Mouse (Mus musculus) ovary, adult 18-20 months (tissue): ENCODE measurements around the gene Vkorc1.
"Not testable (repeated sequence)": the region's sequence is repeated elsewhere in the genome, so short reads cannot be mapped to it uniquely, and the experiment has no call there.

Source experiments
- DNase-seq: peaks from one replicate; pipeline ENCODE4 v3.0.0; 2022; ENCODE audit warnings: low spot score, mixed read lengths

The Vkorc1 gene

GRCm38 (mm10) chr7:127895442-127895841, at the start of gene Vkorc1, which contains the start of gene Gm21974:
Gene Vkorc1, minus strand, starts transcription at chr7:127895617.
Gene Gm21974, minus strand, starts transcription at chr7:127895454.
- peak; percentile 96 for DNase-seq

GRCm38 (mm10) chr7:127944614-127945013, 49.2 kb upstream of the Vkorc1 start:
- DNase-seq, result no peak

GRCm38 (mm10) chr7:127942097-127942496, 46.7 kb upstream of the Vkorc1 start:
- DNase-seq, result not testable (repeated sequence)

GRCm38 (mm10) chr7:127936216-127936884, 40.9 kb upstream of the Vkorc1 start:
- DNase-seq, result no peak

- DNase-seq, result no peak
These were observed 40.3 kb upstream of the Vkorc1 start for GRCm38 (mm10) chr7:127935748-127936159.

- peak; percentile 94 for DNase-seq
These were observed 39.8 kb upstream of the Vkorc1 start for GRCm38 (mm10) chr7:127935028-127935722.

GRCm38 (mm10) chr7:127934075-127934474, 38.7 kb upstream of the Vkorc1 start:
- DNase-seq, result no peak

- no peak for DNase-seq
These were observed 37.0 kb upstream of the Vkorc1 start for GRCm38 (mm10) chr7:127932273-127933031.

GRCm38 (mm10) chr7:127931351-127932135, 36.1 kb upstream of the Vkorc1 start:
- peak; percentile 28 for DNase-seq

- DNase-seq, result no peak
These were observed 35.2 kb upstream of the Vkorc1 start for GRCm38 (mm10) chr7:127930636-127931035.

- DNase-seq, result peak; percentile 40
These were observed 34.5 kb upstream of the Vkorc1 start, which contains the start of gene Prss8 for GRCm38 (mm10) chr7:127929923-127930322. Gene Prss8, minus strand, starts transcription at chr7:127930104.

- DNase-seq, result no peak
These were observed 33.2 kb upstream of the Vkorc1 start for GRCm38 (mm10) chr7:127928596-127928995.

GRCm38 (mm10) chr7:127927726-127928125, 32.3 kb upstream of the Vkorc1 start:
- no peak for DNase-seq

GRCm38 (mm10) chr7:127926846-127927245, 31.4 kb upstream of the Vkorc1 start:
- DNase-seq, result no peak

- DNase-seq, result no peak
These were observed 30.6 kb upstream of the Vkorc1 start for GRCm38 (mm10) chr7:127926066-127926465.

- no peak for DNase-seq
These were observed 29.8 kb upstream of the Vkorc1 start for GRCm38 (mm10) chr7:127925252-127925651.

- DNase-seq, result no peak
These were observed 28.3 kb upstream of the Vkorc1 start for GRCm38 (mm10) chr7:127923714-127924113.

GRCm38 (mm10) chr7:127922451-127923275, 27.2 kb upstream of the Vkorc1 start:
- no peak for DNase-seq

GRCm38 (mm10) chr7:127921516-127921915, 26.1 kb upstream of the Vkorc1 start:
- no peak for DNase-seq

GRCm38 (mm10) chr7:127919290-127919689, 23.9 kb upstream of the Vkorc1 start:
- no peak for DNase-seq

- no peak for DNase-seq
These were observed 22.8 kb upstream of the Vkorc1 start for GRCm38 (mm10) chr7:127918203-127918602.
